Mouse (Mus musculus): ENCODE data around the gene Pld2.

GRCm38 (mm10) chr11:70586261-70586660, 46.4 kb downstream of the Pld2 start:
- no peak for TF ChIP-seq POLR2A (IDR thresholded peaks at IDR 0.05; ENCODE audit: insufficient read length, low read depth)
- no peak for TF ChIP-seq TCF12 (IDR thresholded peaks at IDR 0.05; ENCODE audit: insufficient read depth, poor library complexity, severe bottlenecking)
- TF ChIP-seq MYOG (IDR thresholded peaks at IDR 0.05; ENCODE audit: control insufficient read depth in 1 of 3, insufficient read depth in 1 of 3, insufficient read length in 2 of 3, low read depth in 2 of 3): no peak
- TF ChIP-seq USF1 (IDR thresholded peaks at IDR 0.05; ENCODE audit: low read depth): no peak
- TF ChIP-seq E2F4 (IDR thresholded peaks at IDR 0.05; ENCODE audit: insufficient read depth): no peak
- no peak for TF ChIP-seq MAX (IDR thresholded peaks at IDR 0.05; ENCODE audit: low read depth)
- no peak for TF ChIP-seq SRF (IDR thresholded peaks at IDR 0.05; ENCODE audit: control insufficient read depth, insufficient read length, low read depth)

Data from myocyte (in vitro differentiated cells).